Mouse (Mus musculus) right cerebral cortex, adult 2 months (tissue): ENCODE measurements at regions not wholly inside any gene's neighbourhood (a gene's known extent, or its start where the extent isn't known, plus 50 kb on each side); places are given as distances from the start of the nearest gene placed in this dataset.
A peak's percentile ranks its signal among the peaks of the same experiment; 100 is the strongest.

ENCODE experiments used
- DNase-seq, 2 experiments: peaks; one replicate each; pipeline ENCODE4 v3.0.0; 2021 to 2022; ENCODE audit warnings: low spot score in 2 of 2

GRCm38 (mm10) chr8:11979056-11979455 is 138.8 kb downstream of the Tex29 start:
- DNase-seq: no peak

DNA sequence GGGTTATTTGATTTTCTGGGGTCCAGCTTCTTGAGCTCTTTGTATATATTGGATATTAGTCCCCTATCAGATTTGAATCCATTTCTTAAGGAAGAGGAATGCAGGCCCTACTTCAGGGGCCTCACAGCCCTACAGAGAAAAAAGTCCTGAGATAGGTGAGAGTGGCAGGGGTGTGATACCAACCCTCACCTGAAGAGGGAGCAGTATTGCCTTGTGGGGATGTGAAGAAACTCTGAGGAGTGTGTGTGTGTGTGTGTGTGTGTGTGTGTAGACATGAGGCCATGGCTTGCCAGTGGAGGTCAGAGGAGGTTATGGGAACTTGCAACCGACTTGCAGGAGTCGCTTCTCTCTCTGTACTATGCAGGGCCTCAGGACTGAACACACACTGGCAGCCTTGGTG is 141.2 kb downstream of the Tex29 start:
- no peak for DNase-seq

DNA sequence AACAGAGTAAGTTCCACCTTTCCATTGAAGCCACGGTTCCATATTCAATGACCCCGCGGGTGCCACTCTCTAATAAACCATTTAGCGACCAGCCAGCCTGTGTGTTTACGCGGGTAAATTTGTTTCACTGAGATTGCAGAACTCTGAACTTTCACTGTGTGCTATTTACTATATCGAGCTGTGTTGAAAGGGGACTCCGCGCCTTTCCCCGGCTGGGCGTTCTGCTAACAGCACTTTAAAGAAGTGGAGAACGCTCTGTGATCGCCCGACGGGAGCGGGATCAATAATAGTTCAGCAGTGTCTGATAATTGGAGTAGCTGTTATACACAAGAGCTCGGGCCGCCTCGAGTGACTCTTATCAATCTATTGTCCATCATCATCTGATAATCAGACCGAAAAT is 149.8 kb downstream of the Tex29 start:
- no peak for DNase-seq

DNA sequence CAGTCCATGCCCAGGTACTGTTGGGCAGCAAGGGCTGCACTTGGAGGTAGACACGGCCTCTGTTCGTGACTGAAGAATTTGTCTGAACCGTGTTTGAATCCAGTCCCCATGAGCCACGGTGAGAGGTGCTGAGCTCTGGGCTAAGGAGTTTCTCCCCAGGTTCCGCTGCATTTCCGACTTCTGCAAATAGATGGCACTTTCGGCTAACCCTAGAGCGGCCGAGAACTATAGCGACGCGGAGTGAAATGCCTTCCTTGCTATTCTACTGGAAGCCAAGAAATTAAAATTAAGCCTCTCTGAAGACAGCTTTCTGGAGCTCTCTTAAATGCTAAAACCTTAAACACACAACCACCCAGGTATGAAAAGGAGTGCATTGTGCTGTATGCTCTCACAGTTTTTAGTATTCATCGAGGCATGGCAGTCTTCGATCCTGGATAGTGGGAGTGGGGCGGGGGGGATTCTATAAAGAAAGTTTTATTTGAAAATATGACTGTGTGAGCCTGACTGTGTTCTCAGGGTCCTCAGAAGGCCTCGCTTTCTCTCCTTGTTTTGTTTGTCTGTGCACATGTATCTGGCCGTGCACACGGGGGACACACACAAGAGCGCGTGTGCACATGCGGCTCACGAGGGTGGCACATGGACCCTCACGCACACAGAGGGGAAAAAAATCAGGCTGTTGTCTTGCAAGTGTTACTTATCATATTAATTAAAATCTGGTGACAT is 159.6 kb downstream of the Tex29 start:
- DNase-seq: peak; percentile 82 to 86

- no peak for DNase-seq
These were observed 160.2 kb downstream of the Tex29 start for GRCm38 (mm10) chr8:12000459-12000789.

DNA sequence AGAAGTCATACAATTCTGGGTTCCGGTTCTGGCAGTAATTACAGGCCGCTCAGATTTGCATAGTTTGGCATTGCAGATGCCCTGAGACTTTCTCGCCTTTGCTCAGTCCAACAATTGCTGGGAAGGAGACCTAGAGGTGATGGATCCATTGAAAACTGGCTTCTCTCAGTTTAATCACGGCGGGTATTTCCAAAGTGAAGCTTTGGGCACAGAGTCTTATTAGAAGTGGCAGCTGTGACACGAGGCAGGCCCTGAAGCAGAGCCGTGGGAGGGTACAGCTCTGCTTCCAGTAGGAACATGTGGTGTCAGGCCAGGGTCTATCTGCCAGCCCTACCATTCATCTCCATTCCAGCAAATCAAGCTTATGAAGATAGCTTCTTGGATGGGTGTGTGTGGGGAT is 164.0 kb downstream of the Tex29 start:
- no peak for DNase-seq

- no peak for DNase-seq
These were observed 172.5 kb downstream of the Tex29 start for GRCm38 (mm10) chr8:12012769-12013168.

DNA sequence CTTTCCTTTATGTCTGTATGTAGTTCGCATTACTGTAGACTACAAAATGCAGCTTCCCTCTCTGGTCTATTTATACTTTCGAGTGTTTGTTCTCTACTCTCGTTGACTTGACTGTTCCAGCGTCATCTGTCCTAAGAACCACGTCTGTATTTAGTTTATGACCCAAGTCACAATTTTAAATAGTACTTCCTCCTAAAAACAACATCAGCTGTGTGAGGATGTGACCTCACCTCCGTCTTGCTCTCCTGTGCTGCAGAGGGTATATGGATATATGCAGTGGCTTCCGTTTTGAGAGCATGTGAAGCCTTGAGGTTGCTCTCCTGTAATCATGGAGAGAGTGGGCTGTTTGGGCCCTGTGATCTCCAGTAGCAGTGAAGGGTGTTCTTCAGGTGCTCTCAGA is 177.5 kb downstream of the Tex29 start:
- DNase-seq: no peak

DNA sequence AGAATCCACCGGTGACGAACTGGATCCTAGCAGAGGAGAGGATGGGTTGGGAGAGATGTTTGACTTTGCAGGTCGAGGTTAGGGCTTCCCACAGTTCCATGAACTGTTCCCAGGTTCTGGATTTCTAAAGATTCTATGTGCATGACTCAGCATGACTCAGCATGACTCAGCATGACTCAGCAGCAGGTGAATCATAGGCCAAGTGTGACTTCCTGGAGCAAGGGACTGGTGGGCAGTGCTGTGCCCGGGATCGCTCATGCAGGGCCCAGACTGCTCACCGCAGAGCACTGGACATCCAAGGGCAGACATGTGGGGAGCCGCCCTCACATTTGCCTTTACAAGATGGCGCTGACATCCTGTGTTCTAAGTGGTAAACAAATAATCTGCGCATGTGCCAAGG is 179.0 kb downstream of the Tex29 start:
- peak; percentile 35 to 47 for DNase-seq

DNA sequence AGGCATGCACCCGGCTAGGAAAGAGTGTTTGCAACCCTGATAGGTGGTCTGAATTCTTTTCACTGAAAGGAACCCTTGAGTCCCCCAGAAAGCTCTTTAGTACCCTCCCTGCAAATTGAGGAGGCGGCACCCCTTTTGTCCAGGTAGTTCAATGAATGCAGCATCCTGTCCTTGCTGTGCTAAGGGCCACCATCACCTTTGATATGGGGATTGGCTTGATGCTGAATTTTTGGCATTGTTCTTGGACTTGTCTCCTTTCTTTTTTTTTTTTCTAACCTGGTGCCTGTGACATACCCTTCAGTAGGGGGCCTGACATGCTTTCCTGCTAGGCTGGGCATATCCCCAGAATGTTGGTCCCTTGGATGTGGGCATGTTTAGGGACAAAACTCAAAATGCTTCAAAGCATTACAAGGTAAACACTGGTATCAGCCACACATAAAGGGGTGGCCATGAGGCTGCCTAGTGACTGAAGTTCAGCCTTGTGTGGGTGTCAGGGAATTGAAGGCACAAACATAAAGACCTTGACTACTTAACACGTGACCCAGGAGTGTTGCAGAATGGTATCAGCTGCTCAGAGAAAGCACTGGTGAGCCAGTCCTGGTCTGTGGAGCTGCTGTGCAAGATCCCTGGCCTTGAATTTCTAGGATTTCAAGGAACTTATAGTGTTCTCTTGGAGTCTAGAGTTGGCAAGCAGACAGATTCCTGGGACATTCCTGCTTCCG is 183.6 kb downstream of the Tex29 start:
- DNase-seq: no peak

- DNase-seq: peak; percentile 12 to 25
These were observed 190.3 kb downstream of the Tex29 start for GRCm38 (mm10) chr8:12030363-12031116.

GRCm38 (mm10) chr8:12031796-12032195 is 191.5 kb downstream of the Tex29 start:
- peak; percentile 31 to 33 for DNase-seq

DNA sequence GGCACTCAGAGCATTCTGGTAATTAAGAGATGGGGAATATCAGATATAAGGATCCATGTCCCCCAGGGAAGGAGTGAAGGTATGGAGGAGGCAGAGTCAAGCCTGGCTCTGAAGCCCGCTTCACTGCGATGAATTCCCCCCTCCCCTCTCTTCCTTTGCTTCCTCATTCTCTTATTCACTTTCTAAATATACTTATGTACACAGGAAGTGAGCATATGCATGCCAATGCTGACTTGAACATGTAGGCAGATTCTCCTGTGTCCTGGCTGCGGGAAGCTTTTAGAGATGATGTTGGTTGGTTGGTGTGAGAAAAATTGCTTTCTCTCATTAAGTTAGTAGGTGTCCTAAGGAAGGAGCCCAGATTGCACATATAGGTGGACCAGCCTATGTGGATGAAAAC is 192.1 kb downstream of the Tex29 start:
- DNase-seq: peak; percentile 16 to 28

- no peak for DNase-seq
These were observed 196.1 kb downstream of the Tex29 start for GRCm38 (mm10) chr8:12036349-12036748.

- DNase-seq: no peak
These were observed 200.7 kb downstream of the Tex29 start for GRCm38 (mm10) chr8:12040924-12041323.

DNA sequence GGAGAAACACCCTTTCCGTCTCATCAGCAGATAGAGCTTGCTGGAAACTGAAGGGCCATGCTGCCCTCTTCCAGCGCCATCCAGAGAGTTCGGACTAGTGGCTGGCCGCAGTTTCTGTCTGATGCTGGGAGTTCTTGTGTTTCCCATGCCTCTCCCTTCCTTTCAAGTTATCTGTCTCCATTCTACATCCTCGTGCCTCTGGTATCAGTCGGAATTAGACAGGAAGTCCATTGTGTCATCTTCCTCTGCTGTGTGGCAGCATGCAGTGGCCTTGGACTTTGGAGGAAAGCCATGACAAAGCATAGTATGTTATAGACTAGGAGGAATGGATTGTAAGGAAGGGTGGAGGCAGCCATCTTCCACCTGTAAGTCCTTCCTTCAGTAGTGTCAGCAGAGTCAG is 201.4 kb downstream of the Tex29 start:
- DNase-seq: no peak

DNA sequence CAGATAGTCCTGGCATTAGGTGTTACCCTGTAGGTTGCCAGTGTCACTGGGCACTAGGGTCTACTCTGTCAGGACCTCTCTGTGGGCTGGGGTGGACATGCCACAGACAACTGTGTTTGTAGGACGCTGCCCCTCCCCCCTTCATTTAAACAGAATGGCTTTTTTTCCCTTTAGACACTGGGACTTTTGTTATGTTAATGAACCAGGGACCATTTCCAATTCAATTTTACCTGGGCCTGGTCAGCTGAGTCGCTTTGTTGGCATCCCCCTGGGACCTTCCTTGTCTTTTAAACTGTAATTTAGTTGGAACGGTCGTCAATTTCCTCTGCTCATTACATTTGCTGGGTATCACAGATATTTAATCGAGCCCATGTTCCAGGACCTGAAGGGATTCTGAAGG is 210.6 kb downstream of the Tex29 start:
- DNase-seq: no peak

DNA sequence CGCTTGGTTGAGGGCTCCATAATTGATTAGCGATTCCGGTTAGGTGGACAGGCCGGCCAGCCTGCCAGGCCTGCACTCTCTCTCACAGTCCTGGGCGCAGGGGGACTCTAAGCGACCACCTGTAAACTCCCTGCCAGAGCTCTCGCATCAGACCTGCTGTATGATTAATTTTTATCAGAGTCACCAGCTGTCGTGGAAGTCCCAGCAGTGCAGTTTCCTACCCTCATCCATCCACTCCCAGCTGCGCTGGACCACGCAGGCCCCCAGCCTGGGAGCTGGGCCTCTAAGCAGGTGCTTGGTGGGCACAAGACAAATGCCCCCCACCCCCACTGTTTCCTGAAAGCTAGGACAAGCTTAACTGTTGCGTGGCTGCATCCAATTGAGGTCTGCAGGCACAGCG is 211.1 kb downstream of the Tex29 start:
- no peak for DNase-seq

GRCm38 (mm10) chr8:12055931-12056330 is 215.7 kb downstream of the Tex29 start:
- DNase-seq: no peak

GRCm38 (mm10) chr8:12061237-12061636 is 217.4 kb upstream of the A230072I06Rik start:
- DNase-seq: no peak

GRCm38 (mm10) chr8:12062710-12063109 is 215.9 kb upstream of the A230072I06Rik start:
- DNase-seq: no peak

DNA sequence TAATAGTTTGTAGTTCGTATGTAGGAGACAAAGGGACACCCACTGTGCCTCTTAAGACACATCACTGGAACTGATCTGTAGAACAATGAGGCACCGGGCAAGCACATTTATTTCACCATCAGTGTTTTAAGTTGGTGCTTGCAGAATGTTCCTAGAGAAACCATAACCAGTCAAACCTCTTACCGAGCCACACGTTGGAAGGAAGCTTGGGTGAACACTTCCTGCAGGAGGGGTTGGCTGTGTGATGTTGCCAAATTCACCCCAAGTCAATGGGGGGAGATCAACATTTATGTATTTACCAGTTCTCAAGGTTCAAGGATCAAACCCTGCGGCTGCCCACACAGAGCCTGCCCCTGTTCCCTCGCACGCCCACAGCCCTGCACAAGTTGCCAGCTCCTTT is 214.0 kb upstream of the A230072I06Rik start:
- DNase-seq: no peak

GRCm38 (mm10) chr8:12066454-12066853 is 212.2 kb upstream of the A230072I06Rik start:
- DNase-seq: no peak
